Mouse (Mus musculus): ENCODE measurements around the gene Apom. TPM values are rescaled to one million over a fixed set of nuclear protein-coding genes. Genes with fewer than 3 reads are reported as not detected.

The Apom gene
- 0.53 and 0.66 TPM in 2 replicates for polyA plus RNA-seq (2016; fragmentation: Nextera tagmentation; extraction: Ambion mirVana)

DNA sequence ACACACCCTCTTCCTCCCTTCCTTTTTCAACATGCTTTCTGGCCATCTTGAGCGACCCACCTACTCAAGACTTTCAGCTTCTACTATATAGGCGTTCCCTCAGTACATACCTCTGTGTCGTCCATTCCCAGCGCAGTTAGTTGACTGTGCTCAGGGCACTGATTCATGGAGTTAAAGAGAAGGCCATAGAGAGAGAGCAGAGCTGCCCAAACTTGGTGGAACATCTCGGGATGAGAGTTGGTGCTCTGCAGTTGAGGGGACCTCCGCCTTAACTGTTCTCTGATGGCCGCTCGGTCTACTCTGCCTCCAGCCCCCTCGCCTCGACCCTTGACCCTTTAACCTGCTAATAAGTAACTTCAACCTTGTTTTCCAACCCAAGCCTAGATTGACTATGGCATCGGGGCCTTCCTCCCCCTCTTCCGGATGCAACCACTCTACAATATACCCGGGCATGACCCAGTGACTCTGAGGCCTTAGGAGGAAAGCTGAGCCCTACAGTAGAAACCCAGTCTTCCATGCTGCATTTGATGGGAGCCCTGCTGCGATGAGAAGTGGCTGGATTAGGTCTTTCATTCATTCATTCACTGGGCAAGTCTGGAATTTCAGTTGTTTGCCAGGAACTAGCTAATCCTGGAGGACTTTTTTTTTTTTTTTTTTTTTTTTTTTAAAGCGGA lies at the start of gene Apom:
Gene Apom, minus strand, starts transcription at position 551 of the 674 bp plus-strand sequence.
- peak within 1 kb of the TSS; percentile 21; the same call in 1 of the 2 replicates for H3K4me3 ChIP-seq
- H3K9me3 ChIP-seq (replicated peaks) = no peaks in the 10 kb centered on the region
- H3K4me1 ChIP-seq = peaks cover 23% of the 10 kb centered on the region
- 82% methylated on average over 15 of the region's 15 CpGs for WGBS
- H3K27ac ChIP-seq (replicated peaks) = no peak within 1 kb of the TSS
- no peak for DNase-seq (ENCODE audit: low spot score)
- peaks cover 18% of the 10 kb centered on the region for H3K36me3 ChIP-seq
- no peaks in the 10 kb centered on the region for H3K27me3 ChIP-seq (ENCODE audit: low read depth, poor library complexity, severe bottlenecking)

- 89% methylated on average over 5 of the region's 5 CpGs for WGBS
- Histone ChIP-seq H3K36me3 (no peaks in the 10 kb centered on the region), H3K27ac (replicated peaks) (no peak overlapping the region), H3K4me3 (no peak overlapping the region), H3K9me3 (replicated peaks) (no peaks in the 10 kb centered on the region), H3K4me1 (peaks cover 5% of the 10 kb centered on the region; the same call in 1 of the 2 replicates), H3K27me3 (ENCODE audit: low read depth, poor library complexity, severe bottlenecking) (no peaks in the 10 kb centered on the region)
- DNase-seq (ENCODE audit: low spot score) = no peak
Measured at GRCm38 (mm10) chr17:35180093-35180492, 48.2 kb upstream of the Apom start.

DNA sequence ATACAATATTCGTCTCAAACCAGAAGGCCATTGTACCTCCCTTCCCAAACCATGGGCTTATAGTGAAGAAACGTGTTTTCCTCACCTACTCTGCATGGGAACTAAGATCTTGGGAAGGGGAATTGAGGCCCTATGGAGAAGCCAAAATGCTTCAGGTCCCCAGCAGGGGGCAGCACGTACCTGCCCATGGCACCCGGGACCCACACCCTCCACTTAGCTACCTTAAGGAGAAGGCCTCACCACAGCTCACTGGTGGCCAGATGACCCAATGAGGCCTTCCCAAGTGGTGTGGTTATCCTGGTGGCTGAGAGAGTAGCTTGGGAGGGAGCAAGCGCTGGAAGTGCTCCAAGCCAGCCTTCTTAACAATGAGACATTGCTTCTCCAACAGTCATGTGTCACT lies 46.7 kb upstream of the Apom start:
- Histone ChIP-seq H3K36me3 (no peaks in the 10 kb centered on the region), H3K27ac (replicated peaks) (no peak overlapping the region), H3K27me3 (ENCODE audit: low read depth, poor library complexity, severe bottlenecking) (no peaks in the 10 kb centered on the region), H3K9me3 (replicated peaks) (no peaks in the 10 kb centered on the region), H3K4me3 (no peak overlapping the region), H3K4me1 (peaks cover 5% of the 10 kb centered on the region; the same call in 1 of the 2 replicates)
- WGBS = 14% methylated on average over 5 of the region's 5 CpGs
- DNase-seq (ENCODE audit: low spot score) = peak; percentile 72

DNA sequence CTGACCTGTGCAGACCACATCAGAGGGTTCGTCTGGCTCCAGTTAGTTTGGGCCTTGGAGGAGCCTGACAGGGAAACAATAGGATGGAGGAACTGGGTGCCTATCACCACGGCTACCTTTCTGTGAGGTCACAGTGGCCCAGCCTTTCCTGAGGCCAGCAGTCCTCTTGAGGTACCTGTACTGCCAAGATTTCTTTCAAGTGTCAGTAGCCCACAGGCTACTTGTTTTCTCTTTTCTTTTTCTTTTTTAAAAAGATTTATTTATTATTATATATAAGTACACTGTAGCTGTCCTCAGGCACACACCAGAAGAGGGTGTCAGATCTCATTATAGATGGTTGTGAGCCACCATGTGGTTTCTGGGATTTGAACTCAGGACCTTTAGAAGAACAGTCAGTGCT lies 44.1 kb upstream of the Apom start, which contains the start of gene Aif1:
Gene Aif1, minus strand, starts transcription at position 101 of the 400 bp plus-strand sequence.
- DNase-seq (ENCODE audit: low spot score) = no peak
- Histone ChIP-seq H3K36me3 (no peaks in the 10 kb centered on the region), H3K27ac (replicated peaks) (no peak within 1 kb of the TSS), H3K4me3 (no peak within 1 kb of the TSS), H3K4me1 (peaks cover 5% of the 10 kb centered on the region; the same call in 1 of the 2 replicates), H3K9me3 (replicated peaks) (no peaks in the 10 kb centered on the region), H3K27me3 (ENCODE audit: low read depth, poor library complexity, severe bottlenecking) (no peaks in the 10 kb centered on the region)
- WGBS = 43% methylated on average over 2 of the region's 2 CpGs

DNA sequence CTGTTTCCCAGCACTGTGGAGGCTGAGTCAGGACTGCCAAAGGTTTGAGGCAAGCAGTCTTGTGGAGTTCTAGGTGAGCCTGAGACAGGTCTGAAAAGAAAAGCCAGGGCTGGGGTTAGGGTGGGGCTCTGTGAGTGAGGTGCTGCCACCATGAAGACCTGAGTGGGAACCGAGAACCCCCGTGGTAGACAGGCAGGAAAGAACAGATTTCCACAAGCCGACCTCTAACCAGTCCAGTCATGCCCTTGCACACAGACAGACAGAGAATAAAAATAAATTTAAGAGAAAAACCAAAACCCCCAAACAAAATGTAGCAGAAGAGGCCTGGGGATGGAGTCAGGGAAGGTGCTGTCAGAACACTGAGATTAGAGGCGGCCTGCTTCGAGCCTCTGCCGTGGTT lies 43.5 kb upstream of the Apom start:
- no peak for DNase-seq (ENCODE audit: low spot score)
- no peaks in the 10 kb centered on the region for H3K36me3 ChIP-seq
- H3K27me3 ChIP-seq (ENCODE audit: low read depth, poor library complexity, severe bottlenecking) = no peaks in the 10 kb centered on the region
- H3K4me1 ChIP-seq = peaks cover 5% of the 10 kb centered on the region; the same call in 1 of the 2 replicates
- no peaks in the 10 kb centered on the region for H3K9me3 ChIP-seq (replicated peaks)
- 65% methylated on average over 6 of the region's 6 CpGs for WGBS
- H3K27ac ChIP-seq (replicated peaks) = no peak overlapping the region
- no peak overlapping the region for H3K4me3 ChIP-seq

- WGBS = 78% methylated on average over 8 of the region's 8 CpGs
- Histone ChIP-seq H3K4me3 (no peak overlapping the region), H3K27me3 (ENCODE audit: low read depth, poor library complexity, severe bottlenecking) (no peaks in the 10 kb centered on the region), H3K36me3 (no peaks in the 10 kb centered on the region), H3K9me3 (replicated peaks) (no peaks in the 10 kb centered on the region), H3K4me1 (peaks cover 5% of the 10 kb centered on the region; the same call in 1 of the 2 replicates), H3K27ac (replicated peaks) (no peak overlapping the region)
- DNase-seq (ENCODE audit: low spot score) = no peak
Measured at GRCm38 (mm10) chr17:35174201-35174977, 42.5 kb upstream of the Apom start.

DNA sequence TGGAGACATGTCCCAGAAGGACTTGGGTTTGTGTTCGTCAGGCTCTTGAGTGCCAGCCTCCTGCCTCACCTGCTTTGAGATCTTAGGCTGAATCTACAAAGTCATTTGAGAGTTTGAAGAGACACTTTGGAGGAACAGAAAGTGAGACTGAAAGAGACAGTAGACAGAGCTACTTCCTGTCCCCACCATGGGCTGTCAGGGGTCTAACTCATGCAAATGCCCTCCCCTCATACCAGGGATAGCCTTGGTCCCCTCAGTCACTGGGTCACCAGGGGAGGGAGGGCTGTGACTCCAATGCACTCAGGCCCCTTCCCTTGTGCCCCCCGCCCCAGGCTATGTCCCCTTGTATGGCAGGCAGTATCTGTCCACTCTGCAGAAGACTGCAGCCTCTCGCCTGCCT lies 41.5 kb upstream of the Apom start:
- Histone ChIP-seq H3K36me3 (no peaks in the 10 kb centered on the region), H3K9me3 (replicated peaks) (no peaks in the 10 kb centered on the region), H3K4me1 (peaks cover 5% of the 10 kb centered on the region; the same call in 1 of the 2 replicates), H3K27me3 (ENCODE audit: low read depth, poor library complexity, severe bottlenecking) (no peaks in the 10 kb centered on the region), H3K4me3 (no peak overlapping the region), H3K27ac (replicated peaks) (no peak overlapping the region)
- DNase-seq (ENCODE audit: low spot score) = no peak
- 83% methylated on average over 3 of the region's 3 CpGs for WGBS

GRCm38 (mm10) chr17:35172445-35173234 lies 40.8 kb upstream of the Apom start:
- DNase-seq (ENCODE audit: low spot score) = no peak
- Histone ChIP-seq H3K27ac (replicated peaks) (0 out of 2 replicates have a peak overlapping the region, but pooled peaks have one; percentile 19), H3K4me1 (peaks cover 5% of the 10 kb centered on the region; the same call in 1 of the 2 replicates), H3K4me3 (no peak overlapping the region), H3K9me3 (replicated peaks) (no peaks in the 10 kb centered on the region), H3K27me3 (ENCODE audit: low read depth, poor library complexity, severe bottlenecking) (no peaks in the 10 kb centered on the region), H3K36me3 (no peaks in the 10 kb centered on the region)
- WGBS = 73% methylated on average over 11 of the region's 11 CpGs

DNA sequence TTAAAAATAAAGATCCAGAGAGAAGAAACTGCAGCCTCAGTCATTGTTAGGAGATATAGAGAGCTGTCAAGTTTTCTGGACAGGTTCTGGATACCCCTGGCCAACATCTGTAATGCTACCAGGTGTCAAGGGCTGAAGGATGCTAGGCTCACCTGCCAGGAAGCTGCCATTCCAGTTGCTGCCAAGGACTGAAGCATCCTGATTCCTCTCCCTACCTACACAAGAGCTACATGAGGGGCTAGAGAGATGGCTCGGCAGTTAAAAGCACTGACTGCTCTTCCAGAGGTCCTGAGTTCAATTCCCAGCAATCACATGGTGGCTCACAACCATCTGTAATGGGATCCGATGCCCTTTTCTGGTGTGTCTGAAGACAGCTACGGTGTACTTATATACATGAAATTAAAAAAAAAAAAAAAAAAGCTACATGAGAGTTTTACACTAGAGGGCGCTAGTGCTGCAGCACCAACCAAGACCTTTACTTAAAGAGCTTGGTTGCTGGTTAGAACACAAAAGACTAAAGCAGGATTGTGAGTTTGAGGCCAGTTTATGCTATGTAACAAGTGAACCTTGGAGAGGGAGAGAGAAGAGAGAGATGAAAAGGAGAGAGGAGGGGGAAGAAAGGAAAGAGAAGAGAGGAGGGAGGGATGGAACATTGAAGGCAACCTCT lies 36.8 kb upstream of the Apom start:
- no peaks in the 10 kb centered on the region for H3K36me3 ChIP-seq
- peaks cover 11% of the 10 kb centered on the region for H3K4me1 ChIP-seq
- 25% methylated on average over 4 of the region's 4 CpGs for WGBS
- H3K9me3 ChIP-seq (replicated peaks) = no peaks in the 10 kb centered on the region
- no peaks in the 10 kb centered on the region for H3K27me3 ChIP-seq (ENCODE audit: low read depth, poor library complexity, severe bottlenecking)
- no peak overlapping the region for H3K4me3 ChIP-seq
- no peak for DNase-seq (ENCODE audit: low spot score)
- H3K27ac ChIP-seq (replicated peaks) = 0 out of 2 replicates have a peak overlapping the region, but pooled peaks have one; percentile 33

DNA sequence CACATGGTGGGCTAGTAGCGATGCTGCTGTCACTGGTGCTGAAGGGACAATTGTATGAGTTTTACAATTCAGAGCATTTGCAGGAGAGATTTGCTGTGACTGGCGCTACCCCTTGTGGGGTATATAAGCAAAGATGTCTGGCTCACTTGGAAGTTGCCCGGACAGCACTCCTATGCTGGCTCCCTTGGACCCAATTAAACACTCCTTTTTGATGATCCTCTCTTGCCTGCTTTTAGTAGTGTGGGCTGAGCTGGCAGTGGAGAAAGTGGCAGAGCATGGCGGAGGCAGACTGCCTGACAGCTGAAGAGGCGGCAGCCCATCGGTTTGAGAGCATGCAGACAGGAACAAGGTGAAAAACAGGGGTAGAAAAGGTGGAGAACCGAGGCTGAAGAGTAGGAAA lies 35.9 kb upstream of the Apom start:
- H3K9me3 ChIP-seq (replicated peaks) = no peaks in the 10 kb centered on the region
- peaks cover 18% of the 10 kb centered on the region for H3K4me1 ChIP-seq
- H3K4me3 ChIP-seq = no peak overlapping the region
- H3K27ac ChIP-seq (replicated peaks) = peak overlapping the region; percentile 28; the same call in 1 of the 2 replicates
- no peaks in the 10 kb centered on the region for H3K27me3 ChIP-seq (ENCODE audit: low read depth, poor library complexity, severe bottlenecking)
- no peak for DNase-seq (ENCODE audit: low spot score)
- WGBS = 90% methylated on average over 7 of the region's 7 CpGs
- peaks cover 6% of the 10 kb centered on the region for H3K36me3 ChIP-seq

DNA sequence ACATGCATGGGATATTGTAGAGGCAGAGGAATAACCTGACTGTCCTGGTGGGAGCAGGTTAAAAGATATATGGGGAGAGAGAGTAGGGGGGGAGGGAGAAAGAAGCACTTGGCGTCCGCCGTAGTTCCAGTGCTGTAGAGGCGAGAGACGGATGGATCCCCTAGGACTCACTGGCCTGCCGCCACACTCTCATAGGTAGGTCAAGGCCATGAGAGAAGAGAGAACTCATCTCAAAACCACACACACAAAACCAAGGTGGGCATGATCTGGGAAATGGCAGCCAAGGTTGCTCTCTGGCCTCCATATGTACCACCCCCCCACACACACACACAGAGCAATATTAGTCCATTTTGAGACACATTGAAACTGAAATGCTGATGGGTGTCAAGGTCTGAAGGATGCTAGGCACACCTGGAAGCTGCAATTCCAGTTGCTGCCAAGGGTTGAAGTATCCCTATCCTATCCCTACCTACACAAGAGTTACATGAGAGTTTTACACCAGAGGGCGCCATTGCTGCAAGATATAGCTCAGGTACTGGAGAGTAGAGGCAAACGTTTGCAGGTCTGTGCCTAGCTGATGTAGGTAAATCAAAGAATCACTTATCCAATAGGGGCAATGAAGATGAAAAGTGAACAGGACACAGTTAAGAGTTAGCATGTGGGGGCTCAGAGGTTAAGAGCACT lies 34.6 kb upstream of the Apom start:
- Histone ChIP-seq H3K27me3 (ENCODE audit: low read depth, poor library complexity, severe bottlenecking) (no peaks in the 10 kb centered on the region), H3K9me3 (replicated peaks) (no peaks in the 10 kb centered on the region), H3K4me1 (peaks cover 31% of the 10 kb centered on the region), H3K27ac (replicated peaks) (peak overlapping the region; percentile 98), H3K4me3 (peak overlapping the region; percentile 92), H3K36me3 (peaks cover 19% of the 10 kb centered on the region)
- 74% methylated on average over 8 of the region's 8 CpGs for WGBS
- no peak for DNase-seq (ENCODE audit: low spot score)
